Mouse (Mus musculus): Measurements from ENCODE around the gene Rnf227. TPM values are rescaled to one million over a fixed set of nuclear protein-coding genes. Genes with fewer than 3 reads are reported as not detected.
"Not testable (repeated sequence)": the region's sequence is repeated elsewhere in the genome, so short reads cannot be mapped to it uniquely, and the experiment has no call there.

Rnf227 gene
- polyA plus RNA-seq (2015; fragmentation: Nextera tagmentation; extraction: Ambion mirVana), result 146 and 155 TPM in 2 replicates

GRCm38 (mm10) chr11:69340161-69341131, at the start of gene Rnf227:
Gene Rnf227 (plus strand): TSS chr11:69340461.
- Histone ChIP-seq H3K4me2 (replicated peaks) (peak within 1 kb of the TSS; percentile 83), H3K4me1 (replicated peaks) (peaks cover 25% of the 10 kb centered on the region), H3K27ac (peak within 1 kb of the TSS; percentile 92), H3K9ac (replicated peaks) (peak within 1 kb of the TSS; percentile 75), H3K4me3 (replicated peaks) (peak within 1 kb of the TSS; percentile 65), H3K36me3 (peaks cover 28% of the 10 kb centered on the region), H3K27me3 (peaks cover 17% of the 10 kb centered on the region), H3K9me3 (no peaks in the 10 kb centered on the region)
- WGBS, result 2% methylated on average over 96 of the region's 99 CpGs
- ATAC-seq, result peak; percentile 89

- 97% methylated on average over 5 of the region's 5 CpGs for WGBS
- no peaks in the 10 kb centered on the region for H3K27me3 ChIP-seq
- H3K4me3 ChIP-seq (replicated peaks), result no peak overlapping the region
- 0 out of 2 replicates have a peak, but pooled peaks cover 3% of the 10 kb centered on the region for H3K36me3 ChIP-seq
- no peak overlapping the region for H3K4me2 ChIP-seq (replicated peaks)
- H3K27ac ChIP-seq, result no peak overlapping the region
- no peak for ATAC-seq
- no peaks in the 10 kb centered on the region for H3K4me1 ChIP-seq (replicated peaks)
- H3K9me3 ChIP-seq, result no peaks in the 10 kb centered on the region
- H3K9ac ChIP-seq (replicated peaks), result no peak overlapping the region
Measured at GRCm38 (mm10) chr11:69291111-69291510, 49.1 kb upstream of the Rnf227 start.

- no peak for ATAC-seq
- WGBS, result 87% methylated on average over 3 of the region's 3 CpGs
Measured at GRCm38 (mm10) chr11:69295286-69295685, 45.0 kb upstream of the Rnf227 start.

DNA sequence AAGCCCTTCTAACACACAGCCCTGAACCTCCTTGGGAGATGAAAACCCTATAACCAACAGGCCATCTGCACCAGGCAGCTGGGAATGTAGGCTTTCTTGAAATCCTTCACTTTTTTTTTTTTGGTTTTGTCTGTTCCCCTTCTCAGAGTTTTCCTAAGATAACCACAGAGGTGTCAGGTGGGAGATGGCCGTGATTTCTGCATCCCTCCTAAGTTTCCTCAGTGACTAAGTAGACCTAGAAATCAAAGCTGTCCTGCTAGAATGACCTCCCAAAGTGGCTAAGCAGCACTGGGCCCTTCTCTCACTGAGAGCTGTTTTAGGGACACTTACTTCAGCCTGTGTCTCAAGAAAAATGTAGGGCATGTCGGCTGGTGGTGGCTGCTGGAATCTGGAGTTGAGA, 42.5 kb upstream of the Rnf227 start:
- no peak overlapping the region for H3K4me2 ChIP-seq (replicated peaks)
- 87% methylated on average over 2 of the region's 2 CpGs for WGBS
- no peak overlapping the region for H3K4me3 ChIP-seq (replicated peaks)
- H3K27me3 ChIP-seq, result no peaks in the 10 kb centered on the region
- H3K9ac ChIP-seq (replicated peaks), result no peak overlapping the region
- H3K27ac ChIP-seq, result no peak overlapping the region
- H3K9me3 ChIP-seq, result no peaks in the 10 kb centered on the region
- no peak for ATAC-seq
- no peaks in the 10 kb centered on the region for H3K4me1 ChIP-seq (replicated peaks)
- H3K36me3 ChIP-seq, result peaks cover 51% of the 10 kb centered on the region

More at GRCm38 (mm10) chr11:69295286-69295685, 45.0 kb upstream of the Rnf227 start:
- Histone ChIP-seq H3K4me1 (replicated peaks) (no peaks in the 10 kb centered on the region), H3K9ac (replicated peaks) (no peak overlapping the region), H3K27ac (no peak overlapping the region), H3K36me3 (peaks cover 28% of the 10 kb centered on the region), H3K9me3 (no peaks in the 10 kb centered on the region), H3K4me2 (replicated peaks) (no peak overlapping the region), H3K27me3 (no peaks in the 10 kb centered on the region), H3K4me3 (replicated peaks) (no peak overlapping the region)

GRCm38 (mm10) chr11:69298231-69298630, 42.0 kb upstream of the Rnf227 start:
- H3K4me2 ChIP-seq (replicated peaks), result no peak overlapping the region
- H3K4me3 ChIP-seq (replicated peaks), result no peak overlapping the region
- 63% methylated on average over 7 of the region's 7 CpGs for WGBS
- no peaks in the 10 kb centered on the region for H3K27me3 ChIP-seq
- H3K27ac ChIP-seq, result no peak overlapping the region
- H3K4me1 ChIP-seq (replicated peaks), result no peaks in the 10 kb centered on the region
- H3K9me3 ChIP-seq, result no peaks in the 10 kb centered on the region
- H3K9ac ChIP-seq (replicated peaks), result 0 out of 2 replicates have a peak overlapping the region, but pooled peaks have one; percentile 7
- ATAC-seq, result no peak
- peaks cover 55% of the 10 kb centered on the region for H3K36me3 ChIP-seq

- H3K4me2 ChIP-seq (replicated peaks), result no peak overlapping the region
- no peak overlapping the region for H3K27ac ChIP-seq
- no peaks in the 10 kb centered on the region for H3K4me1 ChIP-seq (replicated peaks)
- no peaks in the 10 kb centered on the region for H3K9me3 ChIP-seq
- ATAC-seq, result no peak
- 85% methylated on average over 7 of the region's 7 CpGs for WGBS
- no peak overlapping the region for H3K4me3 ChIP-seq (replicated peaks)
- H3K36me3 ChIP-seq, result peaks cover 89% of the 10 kb centered on the region
- H3K9ac ChIP-seq (replicated peaks), result no peak overlapping the region
- no peaks in the 10 kb centered on the region for H3K27me3 ChIP-seq
Measured at GRCm38 (mm10) chr11:69302817-69303216, 37.4 kb upstream of the Rnf227 start.

DNA sequence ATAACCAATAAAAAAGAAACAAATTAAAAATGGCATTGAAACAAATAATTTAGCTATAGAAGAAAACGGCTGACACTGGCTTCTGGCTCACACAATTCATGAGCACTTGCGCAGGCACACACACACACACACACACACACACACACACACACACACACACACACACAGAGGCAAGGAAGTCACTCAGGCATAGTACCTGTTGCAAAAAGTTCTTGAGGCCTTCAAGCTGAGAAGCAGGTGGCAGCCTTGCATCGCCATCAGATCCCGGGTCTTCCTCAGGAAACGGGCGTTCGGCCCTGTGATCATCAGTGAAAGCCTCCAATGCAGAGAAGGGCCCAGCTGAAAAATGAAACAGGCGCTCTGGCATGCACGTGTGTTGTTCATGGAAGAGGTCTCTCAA, 35.0 kb upstream of the Rnf227 start:
- ATAC-seq, result no peak

GRCm38 (mm10) chr11:69306039-69306438, 34.2 kb upstream of the Rnf227 start:
- no peaks in the 10 kb centered on the region for H3K9me3 ChIP-seq
- no peak overlapping the region for H3K27ac ChIP-seq
- no peak for ATAC-seq
- 0 out of 2 replicates have a peak, but pooled peaks cover 1% of the 10 kb centered on the region for H3K4me1 ChIP-seq (replicated peaks)
- H3K4me2 ChIP-seq (replicated peaks), result no peak overlapping the region
- 96% methylated on average over 2 of the region's 2 CpGs for WGBS
- H3K27me3 ChIP-seq, result no peaks in the 10 kb centered on the region
- no peak overlapping the region for H3K4me3 ChIP-seq (replicated peaks)
- no peak overlapping the region for H3K9ac ChIP-seq (replicated peaks)
- peaks cover 97% of the 10 kb centered on the region for H3K36me3 ChIP-seq

More for the DNA sequence above, 35.0 kb upstream of the Rnf227 start:
- no peak overlapping the region for H3K4me3 ChIP-seq (replicated peaks)
- H3K4me1 ChIP-seq (replicated peaks), result no peaks in the 10 kb centered on the region
- H3K27me3 ChIP-seq, result no peaks in the 10 kb centered on the region
- H3K27ac ChIP-seq, result no peak overlapping the region
- H3K36me3 ChIP-seq, result peaks cover 96% of the 10 kb centered on the region
- no peak overlapping the region for H3K9ac ChIP-seq (replicated peaks)
- no peaks in the 10 kb centered on the region for H3K9me3 ChIP-seq
- no peak overlapping the region for H3K4me2 ChIP-seq (replicated peaks)
- 97% methylated on average over 8 of the region's 9 CpGs for WGBS

GRCm38 (mm10) chr11:69311266-69311665, 29.0 kb upstream of the Rnf227 start:
- 0 out of 2 replicates have a peak overlapping the region, but pooled peaks have one; percentile 6 for H3K9ac ChIP-seq (replicated peaks)
- H3K4me2 ChIP-seq (replicated peaks), result no peak overlapping the region
- no peak overlapping the region for H3K27ac ChIP-seq
- H3K4me3 ChIP-seq (replicated peaks), result no peak overlapping the region
- WGBS, result 76% methylated on average over 7 of the region's 7 CpGs
- no peak for ATAC-seq
- H3K4me1 ChIP-seq (replicated peaks), result 0 out of 2 replicates have a peak, but pooled peaks cover 3% of the 10 kb centered on the region
- H3K27me3 ChIP-seq, result no peaks in the 10 kb centered on the region
- no peaks in the 10 kb centered on the region for H3K9me3 ChIP-seq
- H3K36me3 ChIP-seq, result peaks cover 81% of the 10 kb centered on the region

DNA sequence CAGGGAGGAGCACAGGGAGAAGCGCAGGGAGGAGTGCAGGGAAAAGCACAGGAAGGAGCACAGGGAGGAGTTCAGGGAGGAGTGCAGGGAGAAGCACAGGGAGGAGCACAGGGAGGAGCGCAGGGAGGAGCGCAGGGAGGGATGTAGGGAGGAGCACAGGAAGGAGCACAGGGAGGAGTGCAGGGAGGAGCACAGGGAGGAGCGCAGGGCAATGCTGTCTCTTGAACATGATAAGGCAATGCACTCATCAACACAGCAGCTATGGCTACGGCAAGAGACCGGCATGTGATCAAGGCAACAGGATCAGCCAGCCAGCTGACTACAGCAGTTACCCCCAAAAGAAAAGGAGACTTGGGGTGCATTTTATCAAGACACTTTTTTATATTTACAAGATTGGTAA, 23.9 kb upstream of the Rnf227 start:
- Histone ChIP-seq H3K27me3 (no peaks in the 10 kb centered on the region), H3K4me3 (replicated peaks) (no peak overlapping the region), H3K4me1 (replicated peaks) (peaks cover 4% of the 10 kb centered on the region; the same call in 1 of the 2 replicates), H3K9me3 (no peaks in the 10 kb centered on the region), H3K36me3 (peaks cover 67% of the 10 kb centered on the region), H3K9ac (replicated peaks) (no peak overlapping the region), H3K27ac (no peak overlapping the region), H3K4me2 (replicated peaks) (no peak overlapping the region)
- 96% methylated on average over 6 of the region's 6 CpGs for WGBS
- ATAC-seq, result no peak

GRCm38 (mm10) chr11:69318000-69318399, 22.3 kb upstream of the Rnf227 start:
- not testable (repeated sequence) for ATAC-seq

DNA sequence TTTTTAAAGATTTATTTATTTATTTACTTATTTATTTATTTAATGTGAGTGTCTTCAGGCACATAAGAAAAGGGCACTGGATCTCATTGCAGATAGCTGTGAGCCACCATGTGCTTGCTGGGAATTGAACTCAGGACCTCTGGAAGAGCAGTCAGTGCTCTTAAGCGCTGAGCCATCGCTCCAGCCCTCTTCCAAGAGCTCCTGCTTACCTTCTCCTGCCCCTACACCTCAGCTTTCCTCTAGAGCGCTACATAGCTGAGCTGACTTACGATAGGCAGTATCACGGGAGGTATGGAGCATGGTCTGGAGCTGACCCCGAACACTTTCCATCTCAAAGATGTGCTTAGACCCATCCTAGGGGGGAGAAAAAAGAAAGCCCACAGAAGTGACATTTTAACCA, 18.7 kb upstream of the Rnf227 start:
- H3K9me3 ChIP-seq, result no peaks in the 10 kb centered on the region
- peaks cover 34% of the 10 kb centered on the region for H3K36me3 ChIP-seq
- H3K4me2 ChIP-seq (replicated peaks), result peak overlapping the region; percentile 70; the same call in 1 of the 2 replicates
- WGBS, result 88% methylated on average over 6 of the region's 6 CpGs
- peak overlapping the region; percentile 79 for H3K9ac ChIP-seq (replicated peaks)
- peaks cover 47% of the 10 kb centered on the region for H3K4me1 ChIP-seq (replicated peaks)
- no peak for ATAC-seq
- H3K27me3 ChIP-seq, result peaks cover under 1% of the 10 kb centered on the region
- no peak overlapping the region for H3K27ac ChIP-seq
- peak overlapping the region; percentile 55; the same call in 1 of the 2 replicates for H3K4me3 ChIP-seq (replicated peaks)

More at GRCm38 (mm10) chr11:69318000-69318399, 22.3 kb upstream of the Rnf227 start:
- not testable (repeated sequence) for H3K27me3 ChIP-seq; H3K4me2 ChIP-seq (replicated peaks); H3K27ac ChIP-seq; H3K9ac ChIP-seq (replicated peaks); H3K9me3 ChIP-seq; H3K4me3 ChIP-seq (replicated peaks)
- H3K4me1 ChIP-seq (replicated peaks), result peaks cover 20% of the 10 kb centered on the region
- peaks cover 63% of the 10 kb centered on the region for H3K36me3 ChIP-seq
- WGBS, result 87% methylated on average over 3 of the region's 3 CpGs
